Mouse (Mus musculus) heart, postnatal 0 days (tissue): Measurements from ENCODE around the gene Ccl27a.
"Not testable (repeated sequence)": the region's sequence is repeated elsewhere in the genome, so short reads cannot be mapped to it uniquely, and the experiment has no call there.

Source experiments
- CTCF ChIP-seq: IDR thresholded peaks from 2 replicates; pipeline ENCODE4 v1.5.1; 2016; ENCODE audit warnings: antibody characterized with exemption, control low read depth, low read depth
- EP300 ChIP-seq: IDR thresholded peaks from 2 replicates; pipeline ENCODE4 v1.6.1; 2016; ENCODE audit warnings: antibody characterized with exemption, low read depth

DNA sequence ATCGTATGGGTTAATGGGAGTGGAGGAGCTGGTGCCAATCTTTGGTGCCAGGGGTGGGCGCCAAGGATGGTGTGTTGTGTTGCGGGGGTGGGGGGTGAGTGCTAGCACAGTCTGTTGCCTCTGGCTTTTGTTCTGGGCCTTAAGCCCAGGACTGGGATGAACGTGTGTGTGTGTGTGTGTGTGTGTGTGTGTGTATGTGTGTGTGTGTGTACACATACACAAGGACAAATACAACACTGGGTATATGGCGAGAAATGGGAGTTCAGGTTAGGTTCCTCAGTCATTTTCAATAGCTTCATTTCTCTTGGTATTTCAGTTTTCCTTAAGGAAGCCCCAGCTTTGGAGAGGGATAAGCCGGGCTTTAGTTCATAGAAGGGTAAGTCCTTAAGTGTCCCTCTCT, 10.9 kb downstream of the Ccl27a start:
- not testable (repeated sequence) for TF ChIP-seq CTCF, EP300
